Mouse (Mus musculus) cerebellum, postnatal 10 days (tissue): ENCODE data around the gene Nup88.

Experiments used
- DNase-seq, 2 experiments: peaks; one replicate each; pipeline ENCODE4 v3.0.0; 2021; ENCODE audit warnings: mixed read lengths in 2 of 2

Nup88 gene

GRCm38 (mm10) chr11:70969821-70970559 is at the start of gene Nup88, which contains the start of gene Rpain:
TSS of gene Nup88 (minus strand) at chr11:70969973.
TSS of gene Rpain (plus strand) at chr11:70970213.
- peak; percentile 95 for DNase-seq

GRCm38 (mm10) chr11:71018416-71019200 is 48.8 kb upstream of the Nup88 start:
- DNase-seq = no peak

- no peak for DNase-seq
Observed at GRCm38 (mm10) chr11:71017051-71017450, 47.3 kb upstream of the Nup88 start.

GRCm38 (mm10) chr11:71012743-71013142 is 43.0 kb upstream of the Nup88 start:
- no peak for DNase-seq

GRCm38 (mm10) chr11:71008321-71008720 is 38.5 kb upstream of the Nup88 start:
- peak in 1 of 2 experiments; percentile 14 for DNase-seq

GRCm38 (mm10) chr11:71007831-71008230 is 38.1 kb upstream of the Nup88 start:
- DNase-seq = no peak

GRCm38 (mm10) chr11:71007026-71007425 is 37.3 kb upstream of the Nup88 start:
- no peak for DNase-seq

- peak in 1 of 2 experiments; percentile 25 for DNase-seq
Observed at GRCm38 (mm10) chr11:71005046-71005445, 35.3 kb upstream of the Nup88 start.

GRCm38 (mm10) chr11:71004316-71004773 is 34.6 kb upstream of the Nup88 start, which contains the start of gene Dhx33:
TSS of gene Dhx33 (minus strand) at chr11:71004437.
- DNase-seq = peak; percentile 97 to 98

- no peak for DNase-seq
Observed at GRCm38 (mm10) chr11:71003611-71004315, 34.0 kb upstream of the Nup88 start.

- DNase-seq = no peak
Observed at GRCm38 (mm10) chr11:71001167-71001566, 31.4 kb upstream of the Nup88 start.

GRCm38 (mm10) chr11:70982557-70983228 is 12.9 kb upstream of the Nup88 start, which contains the start of gene C1qbp:
TSS of gene C1qbp (minus strand) at chr11:70983026.
- peak; percentile 99 to 100 for DNase-seq

GRCm38 (mm10) chr11:70982030-70982429 is 12.3 kb upstream of the Nup88 start:
- DNase-seq = no peak

- no peak for DNase-seq
Observed at GRCm38 (mm10) chr11:70980751-70981510, 11.2 kb upstream of the Nup88 start.

- DNase-seq = no peak
Observed at GRCm38 (mm10) chr11:70980232-70980631, 10.5 kb upstream of the Nup88 start.

- DNase-seq = no peak
Observed at GRCm38 (mm10) chr11:70977293-70977692, 7.5 kb upstream of the Nup88 start.

- DNase-seq = no peak
Observed at GRCm38 (mm10) chr11:70975193-70975592, 5.4 kb upstream of the Nup88 start.

GRCm38 (mm10) chr11:70973947-70974346 is 4.2 kb upstream of the Nup88 start:
- peak; percentile 25 to 35 for DNase-seq

GRCm38 (mm10) chr11:70972586-70972985 is 2.8 kb upstream of the Nup88 start:
- no peak for DNase-seq

GRCm38 (mm10) chr11:70970560-70971540 is 1.1 kb upstream of the Nup88 start:
- DNase-seq = peak in 1 of 2 experiments; percentile 10
